Mouse (Mus musculus) cerebellum, adult 8-10 months (tissue): ENCODE measurements around the gene Fxyd7.

Source experiments
- DNase-seq: peaks from one replicate; pipeline ENCODE4 v3.0.0; 2022

Gene Fxyd7

GRCm38 (mm10) chr7:31000505-31001020 is 50.7 kb downstream of the Fxyd7 start:
- DNase-seq, result peak; percentile 24

- no peak for DNase-seq
Measured at GRCm38 (mm10) chr7:30996491-30996890, 54.8 kb downstream of the Fxyd7 start.

- DNase-seq, result no peak
Measured at GRCm38 (mm10) chr7:30993986-30994385, 57.3 kb downstream of the Fxyd7 start.
